Mouse (Mus musculus): ENCODE measurements at regions not wholly inside any gene's neighbourhood (a gene's known extent, or its start where the extent isn't known, plus 50 kb on each side); places are given as distances from the start of the nearest gene placed in this dataset.

DNA sequence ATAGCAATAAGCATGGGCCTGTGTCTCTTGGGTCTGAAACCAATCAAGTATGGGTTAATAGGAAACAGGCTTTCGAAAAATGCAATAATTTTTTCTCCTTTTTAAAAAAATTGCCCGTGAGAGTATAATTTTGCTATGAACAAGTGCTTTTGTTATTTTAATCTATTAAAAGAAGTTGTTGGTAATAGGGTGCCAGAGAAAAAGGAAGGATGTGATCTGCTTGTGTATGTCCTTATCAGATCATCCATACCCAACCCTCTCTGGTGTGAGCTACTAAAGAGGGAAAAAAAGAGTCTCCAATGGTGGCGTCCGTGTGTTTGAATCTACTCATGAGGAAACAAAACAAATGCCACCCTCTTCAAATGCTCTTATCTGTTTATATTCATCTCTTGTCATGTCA lies 484.9 kb downstream of the Car8 start:
- Histone ChIP-seq H3K9ac (no peak overlapping the region), H3K36me3 (no peaks in the 10 kb centered on the region), H3K4me2 (no peak overlapping the region), H3K9me3 (replicated peaks) (no peaks in the 10 kb centered on the region), H3K4me3 (replicated peaks) (no peak overlapping the region), H3K27me3 (no peaks in the 10 kb centered on the region), H3K4me1 (replicated peaks) (no peaks in the 10 kb centered on the region), H3K27ac (no peak overlapping the region)
- DNase-seq (no peak), ATAC-seq (ENCODE audit: low read depth) (no peak)
- WGBS (ENCODE audit: insufficient replicate concordance): 44% methylated on average over 4 of the region's 4 CpGs

- Histone ChIP-seq H3K36me3 (no peaks in the 10 kb centered on the region), H3K27ac (no peak overlapping the region), H3K4me2 (no peak overlapping the region), H3K4me3 (replicated peaks) (no peak overlapping the region), H3K9ac (no peak overlapping the region), H3K9me3 (replicated peaks) (no peaks in the 10 kb centered on the region), H3K27me3 (no peaks in the 10 kb centered on the region), H3K4me1 (replicated peaks) (no peaks in the 10 kb centered on the region)
- DNase-seq (no peak), ATAC-seq (ENCODE audit: low read depth) (no peak)
- WGBS (ENCODE audit: insufficient replicate concordance): 57% methylated on average over 1 of the region's 1 CpGs
Measured at GRCm38 (mm10) chr4:7751208-7751607, 487.6 kb downstream of the Car8 start.

DNA sequence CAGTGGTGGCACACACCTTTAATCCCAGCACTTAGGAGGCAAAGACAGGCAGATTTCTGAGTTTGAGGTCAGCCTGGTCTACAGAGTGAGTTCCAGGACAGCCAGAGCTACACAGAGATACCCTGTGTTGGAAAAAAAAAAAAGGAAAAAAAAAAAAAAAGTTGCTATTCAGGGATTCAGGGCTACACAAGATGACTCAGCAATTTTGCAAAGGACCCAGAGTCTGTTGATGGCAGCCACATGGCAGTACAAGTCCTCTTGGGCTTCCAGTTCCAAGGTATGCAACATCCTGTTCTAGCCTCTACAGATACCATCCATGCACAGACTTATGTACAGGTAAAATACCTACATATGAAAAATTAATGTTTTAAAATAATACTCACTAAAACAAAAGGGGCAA lies 515.9 kb downstream of the Car8 start:
- ATAC-seq (ENCODE audit: low read depth) (no peak), DNase-seq (no peak)
- Histone ChIP-seq H3K9me3 (replicated peaks) (no peaks in the 10 kb centered on the region), H3K27ac (no peak overlapping the region), H3K4me2 (no peak overlapping the region), H3K4me1 (replicated peaks) (no peaks in the 10 kb centered on the region), H3K4me3 (replicated peaks) (no peak overlapping the region), H3K9ac (no peak overlapping the region), H3K36me3 (no peaks in the 10 kb centered on the region), H3K27me3 (no peaks in the 10 kb centered on the region)

- no peaks in the 10 kb centered on the region for H3K27me3 ChIP-seq
- ATAC-seq (ENCODE audit: low read depth) (no peak), DNase-seq (no peak)
- H3K4me2 ChIP-seq: no peak overlapping the region
- no peaks in the 10 kb centered on the region for H3K4me1 ChIP-seq (replicated peaks)
- no peaks in the 10 kb centered on the region for H3K9me3 ChIP-seq (replicated peaks)
- H3K9ac ChIP-seq: no peak overlapping the region
- WGBS (ENCODE audit: insufficient replicate concordance): 62% methylated on average over 4 of the region's 4 CpGs
- H3K4me3 ChIP-seq (replicated peaks): no peak overlapping the region
- no peaks in the 10 kb centered on the region for H3K36me3 ChIP-seq
- no peak overlapping the region for H3K27ac ChIP-seq
Measured at GRCm38 (mm10) chr4:7688516-7688915, 550.3 kb downstream of the Car8 start.

GRCm38 (mm10) chr4:7687231-7687630 lies 551.6 kb downstream of the Car8 start:
- no peaks in the 10 kb centered on the region for H3K36me3 ChIP-seq

GRCm38 (mm10) chr4:7670795-7671105 lies 568.1 kb downstream of the Car8 start:
- ATAC-seq (ENCODE audit: low read depth): no peak

More at GRCm38 (mm10) chr4:7687231-7687630, 551.6 kb downstream of the Car8 start:
- Histone ChIP-seq H3K9me3 (replicated peaks) (no peaks in the 10 kb centered on the region), H3K9ac (no peak overlapping the region), H3K4me2 (no peak overlapping the region), H3K4me1 (replicated peaks) (no peaks in the 10 kb centered on the region), H3K27me3 (no peaks in the 10 kb centered on the region), H3K4me3 (replicated peaks) (no peak overlapping the region), H3K27ac (no peak overlapping the region)
- ATAC-seq (ENCODE audit: low read depth) (no peak), DNase-seq (no peak)
- WGBS (ENCODE audit: insufficient replicate concordance): 46% methylated on average over 1 of the region's 1 CpGs

DNA sequence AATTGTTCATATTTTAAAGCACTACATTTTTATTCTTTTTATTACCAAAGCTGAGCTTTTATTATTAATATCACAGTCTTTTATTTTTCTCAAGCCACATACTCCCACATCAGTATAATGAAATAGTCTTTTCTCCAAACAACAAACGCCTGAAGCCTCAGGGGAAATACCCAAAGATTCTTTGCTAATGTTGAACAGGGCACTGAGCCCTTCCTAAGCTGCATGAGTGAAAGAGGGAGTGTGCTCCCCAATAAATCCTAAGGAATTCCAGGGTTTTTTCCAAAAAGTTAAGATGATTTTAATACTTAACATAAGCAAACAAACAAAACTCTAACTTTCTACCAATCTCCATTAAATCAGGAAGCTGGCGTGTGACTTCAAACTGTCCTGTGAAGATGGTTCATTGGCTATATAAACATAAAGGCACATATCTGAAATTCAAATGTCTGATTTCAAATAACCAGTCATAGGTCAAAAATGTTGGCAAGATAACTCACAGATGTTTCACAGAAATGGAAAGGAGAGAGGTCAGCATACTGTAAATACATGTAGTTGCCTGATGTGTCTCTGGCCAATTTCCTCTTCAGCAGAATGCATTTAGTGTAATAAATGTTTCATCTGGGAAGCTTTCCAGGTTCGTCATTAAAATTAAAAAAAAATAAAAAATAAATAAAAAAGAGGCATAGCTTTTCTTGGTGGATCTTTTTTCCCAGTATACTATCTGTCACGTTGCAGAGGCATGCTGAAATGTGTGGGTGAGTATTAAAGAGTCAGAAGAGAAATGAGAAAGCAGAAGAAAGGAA lies 568.6 kb downstream of the Car8 start:
- Histone ChIP-seq H3K27ac (no peak overlapping the region), H3K4me1 (replicated peaks) (no peaks in the 10 kb centered on the region), H3K9me3 (replicated peaks) (no peaks in the 10 kb centered on the region), H3K9ac (no peak overlapping the region), H3K4me3 (replicated peaks) (no peak overlapping the region), H3K4me2 (no peak overlapping the region), H3K36me3 (no peaks in the 10 kb centered on the region), H3K27me3 (no peaks in the 10 kb centered on the region)
- ATAC-seq (ENCODE audit: low read depth) (no peak), DNase-seq (no peak)
- WGBS (ENCODE audit: insufficient replicate concordance): 59% methylated on average over 4 of the region's 4 CpGs

More at GRCm38 (mm10) chr4:7670795-7671105, 568.1 kb downstream of the Car8 start:
- H3K27me3 ChIP-seq: no peaks in the 10 kb centered on the region
- no peak overlapping the region for H3K27ac ChIP-seq
- no peaks in the 10 kb centered on the region for H3K36me3 ChIP-seq
- H3K9ac ChIP-seq: no peak overlapping the region
- no peak overlapping the region for H3K4me2 ChIP-seq
- DNase-seq: no peak
- no peaks in the 10 kb centered on the region for H3K4me1 ChIP-seq (replicated peaks)
- no peak overlapping the region for H3K4me3 ChIP-seq (replicated peaks)
- no peaks in the 10 kb centered on the region for H3K9me3 ChIP-seq (replicated peaks)
- 66% methylated on average over 4 of the region's 4 CpGs for WGBS (ENCODE audit: insufficient replicate concordance)

DNA sequence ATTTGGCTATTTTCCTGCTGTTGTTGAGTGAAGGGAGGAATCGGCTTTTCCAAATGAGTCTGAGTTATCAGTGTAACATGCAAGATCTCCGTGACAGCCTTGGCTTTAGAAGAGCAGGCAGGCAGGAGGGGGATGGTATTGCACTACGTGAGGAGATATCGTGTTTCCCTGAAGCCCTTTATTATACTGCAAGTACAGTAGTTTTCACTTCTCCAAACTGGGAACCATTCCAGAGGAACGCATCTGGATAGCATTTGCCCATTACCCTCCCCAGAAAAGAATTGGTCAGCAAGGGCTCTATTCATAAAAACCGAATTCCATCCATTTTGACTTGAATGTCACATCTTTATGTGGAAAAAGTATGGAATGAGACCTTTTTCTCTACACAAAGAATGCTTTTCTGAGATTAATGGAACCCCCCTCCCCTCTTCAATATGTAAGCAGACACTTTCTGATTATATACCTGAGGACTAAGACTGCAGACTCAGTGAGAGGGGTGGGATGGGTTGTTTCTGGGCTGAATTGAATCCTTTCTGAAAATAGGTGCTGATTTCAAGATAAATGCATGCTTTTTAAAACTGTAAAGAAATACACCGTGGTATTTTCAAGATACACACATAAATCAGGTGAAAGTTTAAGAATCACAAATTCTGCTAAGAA lies 571.8 kb downstream of the Car8 start:
- no peak for ATAC-seq (ENCODE audit: low read depth)
- Histone ChIP-seq H3K9ac (no peak overlapping the region), H3K4me2 (no peak overlapping the region), H3K4me1 (replicated peaks) (no peaks in the 10 kb centered on the region), H3K4me3 (replicated peaks) (no peak overlapping the region), H3K27me3 (no peaks in the 10 kb centered on the region), H3K9me3 (replicated peaks) (no peaks in the 10 kb centered on the region), H3K36me3 (no peaks in the 10 kb centered on the region), H3K27ac (no peak overlapping the region)
- WGBS (ENCODE audit: insufficient replicate concordance): 59% methylated on average over 7 of the region's 7 CpGs
- no peak for DNase-seq

GRCm38 (mm10) chr4:7642878-7643590 lies 595.8 kb downstream of the Car8 start:
- no peak overlapping the region for H3K4me3 ChIP-seq (replicated peaks)
- no peak overlapping the region for H3K4me2 ChIP-seq
- ATAC-seq (ENCODE audit: low read depth) (no peak), DNase-seq (no peak)
- no peaks in the 10 kb centered on the region for H3K36me3 ChIP-seq
- H3K4me1 ChIP-seq (replicated peaks): no peaks in the 10 kb centered on the region
- H3K9me3 ChIP-seq (replicated peaks): no peaks in the 10 kb centered on the region
- no peak overlapping the region for H3K9ac ChIP-seq
- WGBS (ENCODE audit: insufficient replicate concordance): 67% methylated on average over 8 of the region's 8 CpGs
- no peak overlapping the region for H3K27ac ChIP-seq
- no peaks in the 10 kb centered on the region for H3K27me3 ChIP-seq

GRCm38 (mm10) chr4:7597671-7598390 lies 641.0 kb downstream of the Car8 start:
- Histone ChIP-seq H3K4me2 (no peak overlapping the region), H3K4me1 (replicated peaks) (no peaks in the 10 kb centered on the region), H3K4me3 (replicated peaks) (no peak overlapping the region), H3K36me3 (no peaks in the 10 kb centered on the region), H3K9me3 (replicated peaks) (no peaks in the 10 kb centered on the region), H3K9ac (no peak overlapping the region), H3K27me3 (no peaks in the 10 kb centered on the region), H3K27ac (no peak overlapping the region)
- DNase-seq: no peak
- 65% methylated on average over 4 of the region's 4 CpGs for WGBS (ENCODE audit: insufficient replicate concordance)
- ATAC-seq (ENCODE audit: low read depth): no peak

GRCm38 (mm10) chr4:7596116-7596515 lies 642.7 kb downstream of the Car8 start:
- ATAC-seq (ENCODE audit: low read depth) (no peak), DNase-seq (no peak)
- no peak overlapping the region for H3K27ac ChIP-seq

More at GRCm38 (mm10) chr4:7596116-7596515, 642.7 kb downstream of the Car8 start:
- H3K9ac ChIP-seq: no peak overlapping the region
- no peaks in the 10 kb centered on the region for H3K36me3 ChIP-seq
- H3K27me3 ChIP-seq: no peaks in the 10 kb centered on the region
- H3K9me3 ChIP-seq (replicated peaks): no peaks in the 10 kb centered on the region
- no peak overlapping the region for H3K4me2 ChIP-seq
- no peaks in the 10 kb centered on the region for H3K4me1 ChIP-seq (replicated peaks)
- H3K4me3 ChIP-seq (replicated peaks): no peak overlapping the region
- WGBS (ENCODE audit: insufficient replicate concordance): 23% methylated on average over 4 of the region's 4 CpGs

Data from liver, embryonic 13.5 days (tissue).